Mouse (Mus musculus) CH12.LX (cell line): ENCODE results near the gene Padi3. TPM values are rescaled to one million over a fixed set of nuclear protein-coding genes. Genes with fewer than 3 reads are reported as not detected.

Experiments
- DNase-seq: peaks from one replicate; pipeline ENCODE4 v3.0.0-alpha.2; 2013; ENCODE audit errors: extremely low read depth
- H3K27ac ChIP-seq: 2 replicates; pipeline ENCODE4 v1.5.1; 2012; ENCODE audit warnings: low read depth, mild to moderate bottlenecking, control low read depth, moderate library complexity; ENCODE audit not compliant: insufficient read depth
- H3K27me3 ChIP-seq: replicated peaks from 2 replicates; pipeline ENCODE3; 2012; ENCODE audit warnings: inconsistent platforms
- H3K36me3 ChIP-seq, 2 experiments: replicated peaks in 1 of 2; 2 replicates each; pipeline versions ENCODE3 to v1.6.1; 2012; ENCODE audit warnings: inconsistent platforms in 1 of 2, low read length in 1 of 2, mild to moderate bottlenecking in 1 of 2, mixed read lengths in 1 of 2, moderate library complexity in 1 of 2; ENCODE audit not compliant: control insufficient read depth in 1 of 2, insufficient read depth in 1 of 2
- H3K4me1 ChIP-seq, 2 experiments: 2 replicates each; pipeline ENCODE4 v1.6.1; 2012; ENCODE audit warnings: inconsistent platforms in 1 of 2, moderate library complexity in 1 of 2; ENCODE audit not compliant: insufficient read depth in 2 of 2, control insufficient read depth in 1 of 2
- H3K4me2 ChIP-seq: 2 replicates; pipeline ENCODE4 v1.6.1; 2012; ENCODE audit warnings: low read depth, mild to moderate bottlenecking, control low read depth; ENCODE audit not compliant: poor library complexity, insufficient read depth, severe bottlenecking
- H3K4me3 ChIP-seq, 3 experiments: fragments of 150-350 bp in 1 of 3; sonication (generic) in 1 of 3; replicated peaks in 1 of 3; 2 replicates each; pipeline versions ENCODE3 to v1.5.1; 2011 to 2012; ENCODE audit warnings: low read depth in 2 of 3, low read length in 2 of 3, mild to moderate bottlenecking in 2 of 3, moderate library complexity in 2 of 3, control low read depth in 1 of 3, improper control_type of control experiment in 1 of 3, inconsistent platforms in 1 of 3, mixed read lengths in 1 of 3; ENCODE audit not compliant: poor library complexity in 1 of 3
- H3K79me2 ChIP-seq: replicated peaks from 2 replicates; pipeline ENCODE4 v1.6.1; 2012; ENCODE audit warnings: mild to moderate bottlenecking, moderate library complexity; ENCODE audit not compliant: control insufficient read depth, poor library complexity, insufficient read depth, severe bottlenecking; ENCODE audit errors: extremely low read depth
- H3K9ac ChIP-seq: 2 replicates; pipeline ENCODE4 v1.6.1; 2012; ENCODE audit warnings: low read depth, mild to moderate bottlenecking, control low read depth, moderate library complexity; ENCODE audit not compliant: insufficient read depth
- H3K9me3 ChIP-seq: replicated peaks from 2 replicates; pipeline ENCODE3; 2012; ENCODE audit warnings: low read length, inconsistent platforms, mixed read lengths
- CHD2 ChIP-seq: IDR thresholded peaks from 2 replicates; pipeline ENCODE4 v1.6.1; 2011; ENCODE audit warnings: low read length, improper control_type of control experiment
- GABPA ChIP-seq: IDR thresholded peaks from 2 replicates; pipeline ENCODE4 v1.6.1; 2012; ENCODE audit warnings: low read depth, low read length, improper control_type of control experiment, inconsistent platforms; ENCODE audit not compliant: insufficient replicate concordance
- JUN ChIP-seq: IDR thresholded peaks from 2 replicates; pipeline ENCODE4 v1.6.1; 2011; ENCODE audit warnings: low read depth, mild to moderate bottlenecking, low read length, improper control_type of control experiment, moderate library complexity; ENCODE audit not compliant: insufficient read depth
- KAT2A ChIP-seq: IDR thresholded peaks from 2 replicates; pipeline ENCODE4 v1.6.1; 2012; ENCODE audit warnings: low read length, improper control_type of control experiment, inconsistent platforms; ENCODE audit not compliant: insufficient replicate concordance
- MAX ChIP-seq: IDR thresholded peaks from 2 replicates; pipeline ENCODE4 v1.6.1; 2011; ENCODE audit warnings: low read length, improper control_type of control experiment
- MAZ ChIP-seq: IDR thresholded peaks from 2 replicates; pipeline ENCODE4 v1.6.1; 2012; ENCODE audit warnings: low read depth, mild to moderate bottlenecking, inconsistent platforms, low read length, improper control_type of control experiment, moderate library complexity
- MEF2A ChIP-seq: IDR thresholded peaks from 2 replicates; pipeline ENCODE4 v1.6.1; 2014; ENCODE audit warnings: low read depth, mild to moderate bottlenecking, inconsistent platforms, low read length, improper control_type of control experiment, borderline replicate concordance
- MYC ChIP-seq: IDR thresholded peaks from 2 replicates; pipeline ENCODE4 v1.6.1; 2011; ENCODE audit warnings: low read depth, mild to moderate bottlenecking, improper control_type of control experiment, low read length
- NRF1 ChIP-seq: IDR thresholded peaks from 2 replicates; pipeline ENCODE4 v1.6.1; 2014; ENCODE audit warnings: low read depth, mild to moderate bottlenecking, inconsistent platforms, low read length, improper control_type of control experiment, moderate library complexity
- PAX5 ChIP-seq: IDR thresholded peaks from 2 replicates; pipeline ENCODE4 v1.6.1; 2012; ENCODE audit warnings: low read length, inconsistent platforms, mixed read lengths
- POLR2A ChIP-seq: IDR thresholded peaks from 2 replicates; pipeline ENCODE4 v1.6.1; 2011; ENCODE audit warnings: low read depth, mild to moderate bottlenecking, improper control_type of control experiment, low read length
- RCOR1 ChIP-seq: conservative IDR thresholded peaks from 2 replicates; pipeline ENCODE4 v1.6.1; 2012; ENCODE audit warnings: low read depth, mild to moderate bottlenecking, inconsistent platforms, low read length, improper control_type of control experiment
- TBP ChIP-seq: conservative IDR thresholded peaks from 2 replicates; pipeline ENCODE4 v1.6.1; 2011; ENCODE audit warnings: low read depth, low read length, improper control_type of control experiment
- TCF12 ChIP-seq: IDR thresholded peaks from 2 replicates; pipeline ENCODE4 v1.6.1; 2014; ENCODE audit warnings: low read depth, mild to moderate bottlenecking, inconsistent platforms, low read length, improper control_type of control experiment
- USF1 ChIP-seq: IDR thresholded peaks from 2 replicates; pipeline ENCODE4 v1.6.1; 2014; ENCODE audit warnings: low read depth, mild to moderate bottlenecking, inconsistent platforms, low read length, improper control_type of control experiment
- ZNF384 ChIP-seq: IDR thresholded peaks from 2 replicates; pipeline ENCODE4 v1.6.1; 2012; ENCODE audit warnings: low read depth, low read length, improper control_type of control experiment, inconsistent platforms
- dilution Hi-C: fragments of 300-500 bp; cut with MboI; formaldehyde crosslinking; loops from 2 replicates; pipeline ENCODE4 v1.14.3; 2020; ENCODE audit warnings: low sequenced_read_pairs; ENCODE audit not compliant: extremely low pct_unique_long_range_greater_than_20kb, extremely low pct_ligation_motif_present
- in situ Hi-C: fragments of 300-500 bp; cut with MboI; formaldehyde crosslinking; loops from 3 replicates; pipeline ENCODE4 v1.14.3; 2019; ENCODE audit warnings: low sequenced_read_pairs, low pct_ligation_motif_present, low pct_unique_long_range_greater_than_20kb, mixed read lengths
- polyA plus RNA-seq: library from polyadenylated mRNA; unstranded; fragments of >175 nt; gene quantifications from 2 replicates; pipeline ENCODE4 v1.2.1, GENCODE M21; 2012; ENCODE audit warnings: low read depth; ENCODE audit not compliant: insufficient read length
- total RNA-seq, 2 experiments: library from RNA; depleted of rRNA; stranded (reverse); fragments of 300-350 nt in 1 of 2; fragments of >200 nt in 1 of 2; gene quantifications; 2 replicates each; pipeline ENCODE4 v1.2.3; 2012 to 2014

Gene Padi3
- total and polyA plus RNA-seq, 3 experiments, result 0.10 to 0.17 (median 0.11) TPM

DNA sequence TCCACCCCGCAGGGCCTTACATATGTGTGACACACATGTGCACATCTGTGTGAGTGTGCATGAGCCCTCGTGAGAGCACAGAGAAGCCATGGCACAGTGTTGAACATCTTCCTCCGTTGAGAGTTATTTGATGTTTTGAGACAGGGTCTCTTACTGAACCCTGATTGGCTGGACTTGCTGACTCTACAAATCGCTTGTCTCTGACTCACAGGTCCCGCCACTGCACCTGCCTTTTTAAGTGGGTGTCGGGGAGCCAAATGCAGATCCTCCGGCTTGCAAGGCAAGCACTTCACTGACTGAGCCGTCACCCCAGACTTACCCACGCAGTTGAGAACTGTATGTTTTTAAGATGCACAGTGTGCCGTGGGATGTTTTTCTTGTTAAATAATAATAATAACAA lies 34.6 kb downstream of the Padi3 start:
- no peak for TF ChIP-seq MYC
- no peak for TF ChIP-seq MEF2A
- no peak for TF ChIP-seq MAX
- TF ChIP-seq POLR2A, result no peak
- TF ChIP-seq MAZ, result no peak
- TF ChIP-seq RCOR1, result no peak
- TF ChIP-seq NRF1, result no peak
- no peak for TF ChIP-seq PAX5
- TF ChIP-seq USF1, result no peak
- TF ChIP-seq TBP, result no peak
- no peak for TF ChIP-seq KAT2A
- no peak for TF ChIP-seq CHD2
- TF ChIP-seq TCF12, result no peak
- no peak overlapping the region for H3K27ac ChIP-seq
- H3K27me3 ChIP-seq, result peaks cover 77% of the 10 kb centered on the region
- DNase-seq, result no peak
- in situ Hi-C loops, result no loop called here
- no peaks in the 10 kb centered on the region for H3K9me3 ChIP-seq
- H3K4me3 ChIP-seq, result no peak overlapping the region
- H3K36me3 ChIP-seq, result no peaks in the 10 kb centered on the region
- H3K4me1 ChIP-seq, result 0 out of 4 replicates have a peak, but pooled peaks cover 0 to 2% of the 10 kb centered on the region in 2 experiments
- H3K79me2 ChIP-seq, result no peaks in the 10 kb centered on the region
- H3K4me2 ChIP-seq, result no peak overlapping the region
- no peak overlapping the region for H3K9ac ChIP-seq
- dilution Hi-C loops, result no loop called here

DNA sequence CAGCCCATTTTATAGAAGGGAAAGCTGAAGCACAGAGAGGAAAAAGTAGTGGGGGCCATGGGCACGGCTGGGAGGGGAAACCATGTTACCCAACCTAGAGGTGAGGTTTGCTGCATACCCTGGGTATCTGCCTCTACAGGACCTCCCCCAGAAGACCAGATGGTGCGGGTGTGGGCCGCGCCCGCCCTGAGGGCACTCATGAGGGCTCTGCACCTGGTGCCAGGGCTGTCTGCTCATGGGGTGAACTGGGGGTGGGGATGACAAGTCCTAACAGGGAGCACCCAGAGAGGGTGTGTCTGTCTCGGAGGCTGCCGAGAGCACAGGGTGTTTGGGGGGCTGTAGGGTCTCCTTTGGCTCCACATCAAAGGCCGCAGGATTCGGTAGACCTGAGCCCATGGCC lies 35.6 kb downstream of the Padi3 start:
- H3K36me3 ChIP-seq, result no peaks in the 10 kb centered on the region
- in situ Hi-C loops, result no loop called here
- peaks cover 0 to 7% of the 10 kb centered on the region in 2 experiments; a peak in 2 of 4 replicates for H3K4me1 ChIP-seq
- dilution Hi-C loops, result no loop called here
- H3K4me3 ChIP-seq, result no peak overlapping the region
- no peaks in the 10 kb centered on the region for H3K9me3 ChIP-seq
- no peaks in the 10 kb centered on the region for H3K79me2 ChIP-seq
- H3K27ac ChIP-seq, result no peak overlapping the region
- peaks cover 76% of the 10 kb centered on the region for H3K27me3 ChIP-seq
- H3K9ac ChIP-seq, result no peak overlapping the region
- DNase-seq, result no peak
- TF ChIP-seq GABPA, result no peak
- TF ChIP-seq JUN, result no peak
- TF ChIP-seq POLR2A, result no peak
- no peak for TF ChIP-seq ZNF384
- no peak for TF ChIP-seq MEF2A
- TF ChIP-seq MYC, result no peak
- TF ChIP-seq, all 38 proteins: peak for 0
- no peak overlapping the region for H3K4me2 ChIP-seq
